Mouse (Mus musculus) right cerebral cortex, postnatal 25 days (tissue): Measurements from ENCODE around the gene Sipa1l1.
"Not testable (repeated sequence)": the region's sequence is repeated elsewhere in the genome, so short reads cannot be mapped to it uniquely, and the experiment has no call there.

Experiments used
- DNase-seq: peaks from one replicate; pipeline ENCODE4 v3.0.0; 2022

Sipa1l1 gene

DNA sequence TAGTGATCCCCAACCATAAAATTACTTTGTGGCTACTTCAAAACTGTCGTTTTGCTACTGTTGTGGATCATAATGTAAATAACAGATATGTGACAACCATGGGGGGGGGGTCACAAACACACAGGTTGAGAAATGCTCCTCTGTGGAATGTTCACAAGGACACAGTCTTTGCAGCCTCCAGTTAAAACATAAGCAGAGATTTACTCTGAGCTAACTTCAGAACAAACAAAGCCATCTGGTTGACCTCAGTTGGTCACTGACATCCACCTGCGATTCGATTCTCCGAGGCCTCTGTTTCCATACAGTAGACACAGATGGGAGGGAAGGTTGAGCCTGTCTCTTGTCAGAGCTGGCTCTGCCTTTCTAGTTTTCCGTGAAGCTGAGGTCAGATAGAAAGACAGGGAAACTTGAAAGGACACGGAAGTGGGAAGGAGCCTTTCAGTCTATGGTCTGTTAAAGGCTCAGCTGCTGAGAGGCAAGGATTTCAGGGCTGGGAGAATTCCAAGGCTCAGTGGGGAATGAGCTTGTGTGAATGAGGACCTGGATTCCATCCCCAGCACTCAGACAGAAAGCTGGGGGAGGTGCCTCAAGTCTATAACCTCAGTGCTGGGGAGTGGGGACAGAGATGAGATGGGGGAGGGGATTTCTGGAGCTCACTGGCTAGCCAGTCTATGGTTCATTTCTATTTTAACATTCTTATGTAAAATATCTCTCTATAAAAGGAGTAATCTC is 317.9 kb downstream of the Sipa1l1 start:
- DNase-seq, result no peak

DNA sequence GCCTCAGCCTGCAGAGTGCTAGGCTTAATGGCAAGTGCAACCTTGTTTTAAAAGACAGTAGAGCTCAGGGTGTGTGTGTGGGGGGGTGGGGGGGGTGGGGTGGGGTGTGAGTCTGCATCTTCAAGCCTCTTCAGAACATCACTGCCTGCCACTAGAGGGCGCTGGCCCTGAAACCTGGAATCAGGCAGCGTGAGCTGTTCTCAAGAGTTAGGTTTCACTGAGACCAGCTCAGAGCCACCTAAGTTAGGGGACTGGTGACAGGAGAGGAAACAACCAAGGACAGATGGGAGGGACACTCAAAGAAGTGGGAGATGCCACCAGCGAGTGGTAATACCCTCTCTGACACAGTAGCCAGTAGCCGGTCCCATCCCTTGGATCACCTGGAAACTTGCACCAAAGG is 320.0 kb downstream of the Sipa1l1 start:
- DNase-seq, result no peak

DNA sequence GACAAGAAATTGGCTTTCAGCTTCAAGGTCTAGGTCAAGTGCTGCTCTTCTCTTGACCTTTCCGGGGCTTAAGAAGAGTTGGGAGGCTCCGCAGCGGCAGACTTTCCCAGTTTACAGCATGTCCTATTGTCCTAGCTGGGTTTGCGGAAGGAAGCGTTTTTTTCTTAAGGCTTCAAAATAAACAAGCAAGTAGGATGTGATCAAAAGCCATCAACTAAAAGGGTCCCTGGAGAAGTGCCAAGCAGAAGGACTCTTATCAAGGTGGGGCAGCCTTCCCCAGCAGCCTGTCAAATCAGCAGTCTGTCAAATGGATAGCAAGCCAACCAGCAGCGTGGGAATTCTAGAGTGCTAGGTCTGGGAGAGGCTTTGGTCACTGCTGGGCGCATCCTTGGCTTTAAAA is 320.5 kb downstream of the Sipa1l1 start:
- no peak for DNase-seq

DNA sequence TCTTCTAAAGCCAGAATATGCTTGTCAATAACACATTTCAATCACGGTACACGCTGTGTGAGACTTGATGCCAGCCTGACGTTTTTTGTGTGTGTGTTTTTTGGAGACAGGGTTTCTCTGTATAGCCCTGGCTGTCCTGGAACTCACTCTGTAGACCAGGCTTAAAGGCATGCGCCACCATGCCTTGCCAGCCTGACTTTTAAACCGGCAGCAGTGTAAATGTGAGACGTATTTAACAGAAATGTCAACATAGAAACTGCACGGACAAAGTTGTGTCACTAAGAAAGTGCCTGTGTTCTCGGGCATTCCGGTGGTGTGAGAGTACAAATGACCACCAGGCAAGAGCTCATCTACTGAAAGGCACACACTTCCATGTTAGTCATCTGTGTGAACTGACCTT is 323.3 kb downstream of the Sipa1l1 start:
- DNase-seq, result no peak

DNA sequence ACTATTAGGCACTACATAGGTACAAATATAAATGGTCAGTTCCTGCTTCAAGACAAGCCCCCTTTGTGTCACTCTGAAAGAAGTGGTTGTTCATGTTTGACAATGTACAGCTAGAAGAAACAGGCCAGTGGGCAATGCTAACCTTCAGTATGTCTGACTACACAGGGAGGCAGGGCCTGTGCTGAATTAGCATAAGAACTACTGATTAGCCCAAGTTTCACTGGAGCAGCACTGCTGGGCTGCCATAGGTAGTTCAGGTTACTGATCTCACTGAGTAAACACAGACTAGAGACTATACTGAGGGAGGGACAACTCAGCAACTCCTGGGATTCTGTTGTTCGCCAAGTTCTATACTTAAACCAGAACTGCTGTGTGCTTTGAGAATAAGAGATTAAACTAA is 324.1 kb downstream of the Sipa1l1 start:
- not testable (repeated sequence) for DNase-seq

DNA sequence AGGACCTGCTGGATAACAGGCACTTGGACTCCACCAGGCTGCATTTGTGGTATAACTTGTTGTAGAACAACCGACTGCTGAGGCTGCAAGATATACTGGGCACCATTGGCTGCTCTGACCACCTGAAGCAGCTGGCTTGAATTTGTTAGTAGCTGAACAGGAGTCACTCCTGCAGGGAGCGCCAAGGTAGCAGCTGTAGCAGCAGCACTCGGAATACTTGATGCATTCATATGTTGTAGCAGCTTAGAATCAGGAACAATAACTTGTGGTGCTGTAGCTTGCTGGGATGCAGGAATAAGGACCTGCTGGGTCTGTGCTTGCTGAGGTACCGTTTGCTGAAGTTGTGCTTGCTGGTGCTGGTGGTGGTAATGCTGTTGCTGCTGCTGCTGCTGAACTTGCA is 326.8 kb downstream of the Sipa1l1 start:
- DNase-seq, result no peak

DNA sequence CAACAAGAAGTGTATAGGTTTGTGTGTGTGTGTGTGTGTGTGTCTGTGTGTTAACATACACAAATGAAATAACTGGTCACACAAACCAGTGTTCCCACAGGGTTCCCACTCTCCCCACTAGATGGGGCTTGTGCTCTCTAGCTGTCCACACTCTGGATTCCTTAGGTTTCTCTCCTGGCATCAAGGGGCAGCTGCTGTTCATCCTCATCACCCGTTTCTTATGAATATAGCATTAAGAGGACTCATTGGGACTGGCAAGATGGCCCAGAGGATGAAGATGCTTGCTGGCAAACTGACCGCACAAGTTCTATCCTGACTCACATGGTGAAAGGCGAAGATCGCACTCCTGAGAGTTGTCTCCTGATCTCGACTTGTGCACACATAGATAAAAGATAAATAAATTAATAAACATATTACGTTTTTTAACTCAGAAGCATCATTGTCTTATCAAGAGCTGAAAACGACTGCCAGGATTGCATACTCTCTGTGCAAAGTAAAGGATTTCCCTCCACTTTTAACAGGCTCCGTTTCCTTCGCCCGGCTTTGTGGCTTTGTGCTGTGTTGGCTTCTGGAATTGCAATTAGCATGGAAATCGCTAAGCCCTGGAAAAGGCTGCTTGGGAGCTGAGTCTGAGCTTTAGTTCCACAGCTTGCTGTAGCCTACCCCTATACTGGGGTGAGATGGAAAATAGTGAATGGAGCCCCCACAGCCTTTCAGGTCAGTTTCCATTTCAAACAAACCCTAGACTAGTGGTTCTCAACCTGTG is 328.9 kb downstream of the Sipa1l1 start:
- DNase-seq, result peak; percentile 61

DNA sequence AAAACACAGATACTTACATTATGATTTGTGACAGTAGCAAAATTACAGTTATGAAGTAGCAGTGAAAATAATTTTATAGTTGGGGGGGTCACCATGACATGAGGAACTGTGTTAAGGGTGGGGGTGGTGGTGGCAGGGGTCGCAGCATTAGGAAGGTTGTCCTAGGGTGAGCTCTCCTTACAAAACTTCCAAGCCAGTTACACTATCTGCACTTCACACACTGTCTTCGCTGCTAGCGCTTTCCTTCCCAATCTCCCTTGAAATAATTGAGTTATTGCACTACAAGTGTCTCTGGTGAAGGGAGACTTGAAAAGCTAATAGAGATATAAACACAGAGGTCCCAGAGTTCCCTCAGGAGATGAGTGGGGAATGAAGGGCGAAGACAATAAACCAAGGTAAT is 329.6 kb downstream of the Sipa1l1 start:
- DNase-seq, result no peak

DNA sequence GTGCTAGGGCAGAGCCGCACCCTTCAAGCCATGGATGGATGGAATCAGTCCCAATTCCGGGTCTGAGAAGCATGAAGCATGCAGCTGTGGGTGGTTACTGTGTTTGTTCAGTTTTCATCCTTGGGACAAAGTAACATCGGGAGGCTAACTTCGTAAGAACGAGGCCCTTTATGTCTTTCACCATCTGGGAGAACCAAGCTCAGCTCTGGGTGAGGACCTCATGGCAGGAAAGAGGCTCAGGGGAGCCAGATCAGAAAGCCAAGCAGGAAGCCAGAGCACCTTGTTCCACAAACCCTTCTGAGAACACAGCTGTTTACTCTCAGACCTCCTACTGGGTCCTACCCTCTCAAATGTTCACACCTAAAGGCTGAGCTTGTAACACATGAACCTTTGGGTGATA is 330.6 kb downstream of the Sipa1l1 start:
- no peak for DNase-seq
